Mouse (Mus musculus) MEL (cell line): ENCODE results near the gene Mmab. TPM values are rescaled to one million over a fixed set of nuclear protein-coding genes. Genes with fewer than 3 reads are reported as not detected.

ENCODE experiments used
- DNase-seq: peaks from one replicate; pipeline ENCODE4 v3.0.0; 2011; ENCODE audit warnings: low read depth, low spot score
- H3K27ac ChIP-seq: 2 replicates; pipeline ENCODE4 v1.5.1; 2012; ENCODE audit warnings: low read depth, mild to moderate bottlenecking, control low read depth, low read length, moderate library complexity; ENCODE audit not compliant: control insufficient read depth
- H3K27me3 ChIP-seq, 2 experiments: fragments of 150-350 bp in 1 of 2; sonication (generic) in 1 of 2; 2 replicates each; pipeline ENCODE4 v1.6.1; 2012; ENCODE audit warnings: low read length in 2 of 2, mild to moderate bottlenecking in 2 of 2, improper control_type of control experiment in 1 of 2, moderate library complexity in 1 of 2; ENCODE audit not compliant: insufficient read depth in 2 of 2, control insufficient read depth in 1 of 2
- H3K36me3 ChIP-seq, 2 experiments: 2 replicates each; pipeline ENCODE4 v1.6.1; 2012 to 2014; ENCODE audit warnings: low read length in 2 of 2, improper control_type of control experiment in 1 of 2, inconsistent platforms in 1 of 2, mild to moderate bottlenecking in 1 of 2; ENCODE audit not compliant: insufficient read depth in 2 of 2, control insufficient read depth in 1 of 2
- H3K4me1 ChIP-seq, 2 experiments: fragments of 150-350 bp in 1 of 2; sonication (generic) in 1 of 2; 2 replicates each; pipeline ENCODE4 v1.6.1; 2012; ENCODE audit warnings: low read length in 2 of 2, improper control_type of control experiment in 1 of 2, mild to moderate bottlenecking in 1 of 2; ENCODE audit not compliant: insufficient read depth in 2 of 2, control insufficient read depth in 1 of 2
- H3K4me3 ChIP-seq, 2 experiments: fragments of 150-350 bp in 1 of 2; sonication (generic) in 1 of 2; 2 replicates each; pipeline ENCODE4 v1.5.1; 2012; ENCODE audit warnings: low read depth in 2 of 2, low read length in 2 of 2, mild to moderate bottlenecking in 2 of 2, moderate library complexity in 2 of 2, control low read depth in 1 of 2, improper control_type of control experiment in 1 of 2; ENCODE audit not compliant: control insufficient read depth in 1 of 2, insufficient read depth in 1 of 2
- H3K79me2 ChIP-seq: 2 replicates; pipeline ENCODE4 v1.6.1; 2012; ENCODE audit warnings: mild to moderate bottlenecking, low read length, moderate library complexity; ENCODE audit not compliant: control insufficient read depth, poor library complexity, insufficient read depth
- H3K9ac ChIP-seq: 2 replicates; pipeline ENCODE4 v1.6.1; 2012; ENCODE audit warnings: low read depth, mild to moderate bottlenecking, control low read depth, low read length, moderate library complexity; ENCODE audit not compliant: control insufficient read depth, poor library complexity, severe bottlenecking
- H3K9me3 ChIP-seq: fragments of 150-350 bp; sonication (generic); replicated peaks from 2 replicates; pipeline ENCODE4 v1.6.1; 2012; ENCODE audit warnings: mild to moderate bottlenecking, low read length, improper control_type of control experiment, moderate library complexity; ENCODE audit not compliant: insufficient read depth
- CTCF ChIP-seq, 3 experiments: IDR thresholded peaks in 2 of 3; conservative IDR thresholded peaks in 1 of 3; 2 replicates each; pipeline ENCODE4 v1.5.1; 2011 to 2012; ENCODE audit warnings: low read length in 3 of 3, low read depth in 2 of 3, mild to moderate bottlenecking in 2 of 3, improper control_type of control experiment in 1 of 3, inconsistent platforms in 1 of 3, mixed read lengths in 1 of 3, moderate library complexity in 1 of 3; ENCODE audit not compliant: control insufficient read depth in 1 of 3, insufficient read depth in 1 of 3, poor library complexity in 1 of 3, severe bottlenecking in 1 of 3
- ELF1 ChIP-seq: IDR thresholded peaks from 2 replicates; pipeline ENCODE4 v1.6.1; 2014; ENCODE audit warnings: low read depth, mild to moderate bottlenecking, inconsistent platforms, low read length, improper control_type of control experiment, moderate library complexity
- ETS1 ChIP-seq: IDR thresholded peaks from 2 replicates; pipeline ENCODE4 v1.6.1; 2012; ENCODE audit warnings: low read depth, mild to moderate bottlenecking, inconsistent platforms, low read length, improper control_type of control experiment, moderate library complexity
- GATA1 ChIP-seq: IDR thresholded peaks from 2 replicates; pipeline ENCODE4 v1.6.1; 2011; ENCODE audit warnings: low read depth, low read length, improper control_type of control experiment
- HCFC1 ChIP-seq: IDR thresholded peaks from 2 replicates; pipeline ENCODE4 v1.6.1; 2012; ENCODE audit warnings: low read depth, mild to moderate bottlenecking, inconsistent platforms, low read length, improper control_type of control experiment, moderate library complexity
- MAFK ChIP-seq: IDR thresholded peaks from 2 replicates; pipeline ENCODE4 v1.6.1; 2011; ENCODE audit warnings: low read depth, mild to moderate bottlenecking, low read length, improper control_type of control experiment, borderline replicate concordance
- MAX ChIP-seq: IDR thresholded peaks from 2 replicates; pipeline ENCODE4 v1.6.1; 2011; ENCODE audit warnings: low read length, improper control_type of control experiment
- MAZ ChIP-seq: IDR thresholded peaks from 2 replicates; pipeline ENCODE4 v1.6.1; 2012; ENCODE audit warnings: low read depth, mild to moderate bottlenecking, inconsistent platforms, low read length, improper control_type of control experiment
- MEF2A ChIP-seq: IDR thresholded peaks from 2 replicates; pipeline ENCODE4 v1.6.1; 2014; ENCODE audit warnings: low read depth, mild to moderate bottlenecking, inconsistent platforms, low read length, improper control_type of control experiment; ENCODE audit not compliant: poor library complexity, insufficient replicate concordance, severe bottlenecking; ENCODE audit errors: extremely low read depth
- MXI1 ChIP-seq: IDR thresholded peaks from 2 replicates; pipeline ENCODE4 v1.6.1; 2011; ENCODE audit warnings: mild to moderate bottlenecking, low read depth, low read length, improper control_type of control experiment
- MYC ChIP-seq: IDR thresholded peaks from 2 replicates; pipeline ENCODE4 v1.6.1; 2011; ENCODE audit warnings: low read depth, mild to moderate bottlenecking, low read length, improper control_type of control experiment, moderate library complexity
- NELFE ChIP-seq: IDR thresholded peaks from 2 replicates; pipeline ENCODE4 v1.6.1; 2011; ENCODE audit warnings: low read depth, low read length, improper control_type of control experiment
- NRF1 ChIP-seq: IDR thresholded peaks from 2 replicates; pipeline ENCODE4 v1.6.1; 2014; ENCODE audit warnings: low read depth, mild to moderate bottlenecking, inconsistent platforms, low read length, improper control_type of control experiment, moderate library complexity; ENCODE audit not compliant: poor library complexity, insufficient read depth, severe bottlenecking
- POLR2A ChIP-seq, 2 experiments: IDR thresholded peaks; 2 replicates each; pipeline ENCODE4 v1.6.1; 2011 to 2012; ENCODE audit warnings: low read length in 2 of 2, mild to moderate bottlenecking in 2 of 2, control low read depth in 1 of 2, improper control_type of control experiment in 1 of 2, low read depth in 1 of 2, moderate library complexity in 1 of 2; ENCODE audit not compliant: control insufficient read depth in 1 of 2, insufficient read depth in 1 of 2, poor library complexity in 1 of 2
- POLR2AphosphoS2 ChIP-seq: IDR thresholded peaks from 2 replicates; pipeline ENCODE4 v1.6.1; 2011; ENCODE audit warnings: low read length, improper control_type of control experiment
- POLR2AphosphoS5 ChIP-seq: IDR thresholded peaks from 2 replicates; pipeline ENCODE4 v1.6.1; 2012; ENCODE audit warnings: low read depth, borderline replicate concordance, mild to moderate bottlenecking, inconsistent platforms, low read length, moderate library complexity, mixed read lengths
- RCOR1 ChIP-seq: IDR thresholded peaks from 2 replicates; pipeline ENCODE4 v1.6.1; 2012; ENCODE audit warnings: low read depth, mild to moderate bottlenecking, inconsistent platforms, low read length, improper control_type of control experiment
- SIN3A ChIP-seq: IDR thresholded peaks from 2 replicates; pipeline ENCODE4 v1.6.1; 2012; ENCODE audit warnings: low read length, improper control_type of control experiment, inconsistent platforms
- SMC3 ChIP-seq: IDR thresholded peaks from 2 replicates; pipeline ENCODE4 v1.6.1; 2011; ENCODE audit warnings: low read depth, low read length, improper control_type of control experiment
- TBP ChIP-seq: IDR thresholded peaks from 2 replicates; pipeline ENCODE4 v1.8.0; 2011; ENCODE audit warnings: low read depth, low read length, improper control_type of control experiment
- TCF12 ChIP-seq: IDR thresholded peaks from 2 replicates; pipeline ENCODE4 v1.6.1; 2014; ENCODE audit warnings: low read depth, mild to moderate bottlenecking, inconsistent platforms, low read length, improper control_type of control experiment, moderate library complexity
- UBTF ChIP-seq: IDR thresholded peaks from 2 replicates; pipeline ENCODE4 v1.6.1; 2012; ENCODE audit warnings: low read depth, mild to moderate bottlenecking, inconsistent platforms, low read length, improper control_type of control experiment, moderate library complexity, borderline replicate concordance; ENCODE audit not compliant: insufficient read depth
- USF1 ChIP-seq: IDR thresholded peaks from 2 replicates; pipeline ENCODE4 v1.6.1; 2014; ENCODE audit warnings: low read depth, mild to moderate bottlenecking, inconsistent platforms, low read length, improper control_type of control experiment, moderate library complexity
- USF2 ChIP-seq, 2 experiments: IDR thresholded peaks; 2 replicates each; pipeline ENCODE4 v1.6.1; 2011 to 2012; ENCODE audit warnings: improper control_type of control experiment in 2 of 2, low read length in 2 of 2, borderline replicate concordance in 1 of 2, inconsistent platforms in 1 of 2, low read depth in 1 of 2, mild to moderate bottlenecking in 1 of 2; ENCODE audit not compliant: insufficient read depth in 1 of 2
- ZKSCAN1 ChIP-seq: IDR thresholded peaks from 2 replicates; pipeline ENCODE4 v1.6.1; 2012; ENCODE audit warnings: low read depth, mild to moderate bottlenecking, inconsistent platforms, low read length, improper control_type of control experiment, moderate library complexity
- ZMIZ1 ChIP-seq: IDR thresholded peaks from 2 replicates; pipeline ENCODE4 v1.6.1; 2012; ENCODE audit warnings: low read depth, mild to moderate bottlenecking, inconsistent platforms, low read length, improper control_type of control experiment, moderate library complexity
- polyA plus RNA-seq, 2 experiments: library from polyadenylated mRNA; stranded (reverse) in 1 of 2; unstranded in 1 of 2; fragments of >175 nt in 1 of 2; fragments of >200 nt in 1 of 2; gene quantifications; 2 replicates each; pipeline versions ENCODE4 v1.2.1 to v1.2.4; 2012; ENCODE audit warnings: low replicate concordance in 2 of 2, low read depth in 1 of 2; ENCODE audit not compliant: insufficient read length in 2 of 2, insufficient read depth in 1 of 2, missing spikeins in 1 of 2
- total RNA-seq: library from RNA; depleted of rRNA; stranded (reverse); fragments of 300-350 nt; gene quantifications from 2 replicates; pipeline ENCODE4 v1.2.3, GENCODE M21; 2012

Mmab gene
- total and polyA plus RNA-seq, 3 experiments = 10.4 to 21.0 TPM; not detected in 1

DNA sequence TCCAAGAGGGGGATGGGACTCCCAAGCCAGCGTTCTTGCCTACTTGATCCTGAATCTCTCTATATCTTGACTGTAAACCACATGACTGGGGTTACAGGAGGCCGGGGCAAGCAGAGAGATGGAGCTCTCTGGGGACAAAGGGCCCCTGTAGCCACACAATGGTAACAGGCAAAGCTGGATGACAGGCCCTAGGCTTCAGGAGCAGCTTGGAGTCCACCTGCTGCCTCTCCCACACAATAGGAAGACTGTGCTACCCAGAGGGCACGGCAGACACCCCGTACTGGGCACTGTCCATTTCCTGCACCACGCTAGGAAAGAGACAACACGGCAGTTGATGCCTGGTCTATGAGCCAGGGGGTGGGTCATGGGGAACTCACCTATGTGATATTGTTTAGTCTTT is 45.7 kb upstream of the Mmab start:
- Histone ChIP-seq H3K4me1 (peaks cover 0 to 13% of the 10 kb centered on the region in 2 experiments; a peak in 2 of 4 replicates), H3K27ac (no peak overlapping the region), H3K9me3 (no peaks in the 10 kb centered on the region), H3K9ac (no peak overlapping the region), H3K4me3 (no peak overlapping the region), H3K27me3 (no peaks in the 10 kb centered on the region), H3K36me3 (peaks cover 0 to 2% of the 10 kb centered on the region in 2 experiments; a peak in 1 of 4 replicates), H3K79me2 (peaks cover 11% of the 10 kb centered on the region)
- TF ChIP-seq MEF2A (no peak), POLR2AphosphoS5 (no peak), POLR2A (IDR thresholded peaks at IDR 0.05; ENCODE audit: control insufficient read depth in 1 of 2, insufficient read depth in 1 of 2, low read depth in 1 of 2, low read length in 2 of 2, poor library complexity in 1 of 2) (no peak), SMC3 (no peak), TCF12 (no peak), ETS1 (no peak)
- no peak for DNase-seq

DNA sequence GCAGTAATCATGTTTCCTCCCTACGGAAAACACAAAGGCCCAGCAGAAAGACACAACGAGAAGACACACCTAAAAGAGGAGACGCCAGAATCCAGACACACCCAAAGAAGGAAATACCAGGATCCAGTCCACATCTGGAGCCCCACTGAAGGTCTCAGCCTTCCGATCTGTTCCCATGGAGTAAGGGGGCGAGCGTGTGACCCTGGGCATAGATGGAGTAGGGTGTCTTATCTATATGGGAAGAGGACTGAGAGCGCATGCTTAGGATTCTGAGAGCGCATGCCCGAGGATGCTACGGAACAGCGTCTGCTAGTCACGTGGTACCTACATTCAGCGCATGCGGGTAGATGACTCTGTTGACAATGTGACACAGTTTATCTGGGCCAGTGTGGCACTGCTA is 41.8 kb upstream of the Mmab start:
- Histone ChIP-seq H3K9me3 (no peaks in the 10 kb centered on the region), H3K36me3 (peaks cover 0 to 6% of the 10 kb centered on the region in 2 experiments; a peak in 2 of 4 replicates), H3K9ac (peak overlapping the region; percentile 82), H3K79me2 (peaks cover 15% of the 10 kb centered on the region), H3K27me3 (no peaks in the 10 kb centered on the region), H3K4me1 (peaks cover 0 to 24% of the 10 kb centered on the region in 2 experiments; a peak in 2 of 4 replicates), H3K27ac (peak overlapping the region; percentile 83), H3K4me3 (peak overlapping the region; percentile 81 to 82)
- TF ChIP-seq UBTF (no peak), MAFK (no peak), ZKSCAN1 (no peak), MXI1 (peak; percentile 84), ELF1 (peak; percentile 95), USF2 (IDR thresholded peaks at IDR 0.05; ENCODE audit: borderline replicate concordance in 1 of 2, insufficient read depth in 1 of 2, low read depth in 1 of 2, low read length in 2 of 2) (peak; percentile 57 to 89; a peak in 3 of 4 replicates), NELFE (peak; percentile 94), NRF1 (peak; percentile 98), USF1 (peak; percentile 98), MAZ (no peak), SIN3A (peak; percentile 93), RCOR1 (0 out of 2 replicates have a peak, but pooled peaks have one; percentile 41), HCFC1 (peak; percentile 85), MAX (peak; percentile 100), POLR2AphosphoS2 (peak; percentile 96), MEF2A (no peak), MYC (peak; percentile 98), ZMIZ1 (peak; percentile 84), TBP (peak; percentile 93), GATA1 (peak; percentile 94), CTCF (IDR thresholded peaks at IDR 0.05 in 2 of 3, conservative IDR thresholded peaks at IDR 0.05 in 1 of 3; ENCODE audit: control insufficient read depth in 1 of 3, insufficient read depth in 1 of 3, low read depth in 2 of 3, low read length in 3 of 3, poor library complexity in 1 of 3, severe bottlenecking in 1 of 3) (no peak), POLR2A (IDR thresholded peaks at IDR 0.05; ENCODE audit: control insufficient read depth in 1 of 2, insufficient read depth in 1 of 2, low read depth in 1 of 2, low read length in 2 of 2, poor library complexity in 1 of 2) (peak; percentile 79 to 99)
- DNase-seq = peak; percentile 98
